Mouse (Mus musculus) ES-Bruce4 (cell line): ENCODE measurements around the gene Tnk1. TPM values are rescaled to one million over a fixed set of nuclear protein-coding genes. Genes with fewer than 3 reads are reported as not detected.

Source experiments
- H3K27ac ChIP-seq: 2 replicates; pipeline ENCODE4 v1.5.1; 2012; ENCODE audit warnings: low read length, inconsistent platforms; ENCODE audit not compliant: insufficient read depth
- H3K27me3 ChIP-seq: 2 replicates; pipeline ENCODE4 v1.6.1; 2012; ENCODE audit warnings: mild to moderate bottlenecking, low read length, inconsistent platforms; ENCODE audit not compliant: control insufficient read depth, poor library complexity, insufficient read depth, severe bottlenecking
- H3K36me3 ChIP-seq: 2 replicates; pipeline ENCODE4 v1.6.1; 2012; ENCODE audit warnings: inconsistent platforms, mild to moderate bottlenecking, low read length, moderate library complexity; ENCODE audit not compliant: control insufficient read depth, poor library complexity, insufficient read depth, severe bottlenecking
- H3K4me1 ChIP-seq: one replicate; pipeline ENCODE4 v1.8.1; 2011; ENCODE audit warnings: low read length; ENCODE audit not compliant: control insufficient read depth, insufficient read depth
- H3K4me3 ChIP-seq: 2 replicates; pipeline ENCODE4 v1.5.1; 2011; ENCODE audit warnings: low read depth, mild to moderate bottlenecking, low read length
- H3K9ac ChIP-seq: 2 replicates; pipeline ENCODE4 v1.6.1; 2012; ENCODE audit warnings: low read depth, mild to moderate bottlenecking, inconsistent platforms; ENCODE audit not compliant: poor library complexity, severe bottlenecking
- H3K9me3 ChIP-seq: replicated peaks from 2 replicates; pipeline ENCODE4 v1.6.1; 2012; ENCODE audit warnings: mild to moderate bottlenecking, low read length, inconsistent platforms; ENCODE audit not compliant: control insufficient read depth, poor library complexity, insufficient read depth, severe bottlenecking
- CTCF ChIP-seq: IDR thresholded peaks from one replicate; pipeline ENCODE4 v1.8.1; 2011; ENCODE audit warnings: low read depth, low read length
- EP300 ChIP-seq: IDR thresholded peaks from 2 replicates; pipeline ENCODE4 v1.6.1; 2011; ENCODE audit warnings: low read depth, low read length; ENCODE audit not compliant: insufficient read depth
- POLR2A ChIP-seq: IDR thresholded peaks from one replicate; pipeline ENCODE4 v1.8.1; 2011; ENCODE audit warnings: low read length; ENCODE audit not compliant: insufficient read depth
- polyA plus RNA-seq: library from polyadenylated mRNA; stranded (reverse); fragments of >200 nt; gene quantifications from 2 replicates; pipeline ENCODE4 v1.2.4, GENCODE M21; 2011; ENCODE audit warnings: low read depth; ENCODE audit not compliant: missing spikeins, insufficient read depth, insufficient read length

The Tnk1 gene
- polyA plus RNA-seq, 1 experiment = 15.6 TPM

- Histone ChIP-seq H3K36me3 (no peaks in the 10 kb centered on the region), H3K27me3 (peaks cover 12% of the 10 kb centered on the region), H3K9me3 (no peaks in the 10 kb centered on the region), H3K27ac (no peak overlapping the region), H3K9ac (peak overlapping the region; percentile 75), H3K4me1 (no peaks in the 10 kb centered on the region), H3K4me3 (peak overlapping the region; percentile 91)
- TF ChIP-seq POLR2A (no peak), EP300 (no peak), CTCF (no peak)
Measured at GRCm38 (mm10) chr11:69802648-69803105, 55.9 kb downstream of the Tnk1 start.

GRCm38 (mm10) chr11:69801379-69801977 is 57.1 kb downstream of the Tnk1 start, which contains the start of gene Fgf11:
TSS of gene Fgf11 (minus strand) at chr11:69801857.
- Histone ChIP-seq H3K9me3 (no peaks in the 10 kb centered on the region), H3K27ac (no peak within 1 kb of the TSS), H3K27me3 (peaks cover 12% of the 10 kb centered on the region), H3K36me3 (no peaks in the 10 kb centered on the region), H3K4me3 (peak within 1 kb of the TSS; percentile 91), H3K4me1 (no peaks in the 10 kb centered on the region), H3K9ac (peak within 1 kb of the TSS; percentile 75)
- TF ChIP-seq CTCF (no peak), POLR2A (no peak), EP300 (no peak)

Other genes with a start within 250 kb of the Tnk1 start
- not detected in 2 replicates for gene Shbg, start 240.8 kb downstream of the Tnk1 start, polyA plus RNA-seq
- 9.1 and 9.6 TPM in 2 replicates for gene Sat2, start 236.7 kb downstream of the Tnk1 start, polyA plus RNA-seq
- 170 and 173 TPM in 2 replicates for gene Fxr2, start 225.7 kb downstream of the Tnk1 start, polyA plus RNA-seq
- 45.2 and 48.1 TPM in 2 replicates for gene Sox15, start 203.4 kb downstream of the Tnk1 start, polyA plus RNA-seq
- gene Mpdu1, start 196.1 kb downstream of the Tnk1 start, polyA plus RNA-seq = 65.7 and 71.0 TPM in 2 replicates
- gene Cd68, start 192.6 kb downstream of the Tnk1 start, polyA plus RNA-seq = 32.9 and 36.2 TPM in 2 replicates
- 1,464 and 1,502 TPM in 2 replicates for gene Eif4a1, start 186.3 kb downstream of the Tnk1 start, polyA plus RNA-seq
- 198 and 221 TPM in 2 replicates for gene Senp3, start 176.6 kb downstream of the Tnk1 start, polyA plus RNA-seq
- 1.3 and 2.9 TPM in 2 replicates for gene Tnfsf13, start 172.9 kb downstream of the Tnk1 start, polyA plus RNA-seq
- 3.4 and 4.1 TPM in 2 replicates for gene Tnfsf12, start 162.9 kb downstream of the Tnk1 start, polyA plus RNA-seq
- gene Tnfsfm13, start 162.6 kb downstream of the Tnk1 start, polyA plus RNA-seq = 1.9 and 3.6 TPM in 2 replicates
- 102 and 103 TPM in 2 replicates for gene Polr2a, start 100.1 kb downstream of the Tnk1 start, polyA plus RNA-seq
- not detected in 2 replicates for gene Slc35g3, start 96.8 kb downstream of the Tnk1 start, polyA plus RNA-seq
- gene Zbtb4, start 92.8 kb downstream of the Tnk1 start, polyA plus RNA-seq = 3.6 and 4.8 TPM in 2 replicates
- gene Chrnb1, start 62.8 kb downstream of the Tnk1 start, polyA plus RNA-seq = 10.1 and 12.1 TPM in 2 replicates
- gene Fgf11, start 56.9 kb downstream of the Tnk1 start, polyA plus RNA-seq = 1.8 and 2.5 TPM in 2 replicates
- gene Tmem102, start 53.1 kb downstream of the Tnk1 start, polyA plus RNA-seq = 10.1 and 11.6 TPM in 2 replicates
- not detected in 2 replicates for gene Gm39566, start 43.4 kb downstream of the Tnk1 start, polyA plus RNA-seq
- not detected in 2 replicates for gene Spem2, start 40.3 kb downstream of the Tnk1 start, polyA plus RNA-seq
- not detected in 2 replicates for gene Spem1, start 36.5 kb downstream of the Tnk1 start, polyA plus RNA-seq
- gene Nlgn2, start 20.9 kb downstream of the Tnk1 start, polyA plus RNA-seq = 19.6 and 25.4 TPM in 2 replicates
- 97.1 and 103 TPM in 2 replicates for gene Tmem256, start 20.2 kb downstream of the Tnk1 start, polyA plus RNA-seq
- 27.2 and 31.2 TPM in 2 replicates for gene Plscr3, start 12.4 kb downstream of the Tnk1 start, polyA plus RNA-seq
- not detected in 2 replicates for gene Tmem95, start 19.3 kb upstream of the Tnk1 start, polyA plus RNA-seq
- 5.2 and 6.3 TPM in 2 replicates for gene Kctd11, start 22.7 kb upstream of the Tnk1 start, polyA plus RNA-seq
- 1.5 and 2.3 TPM in 2 replicates for gene Acap1, start 36.8 kb upstream of the Tnk1 start, polyA plus RNA-seq
- gene 2810408A11Rik, start 42.3 kb upstream of the Tnk1 start, polyA plus RNA-seq = 11.6 and 13.1 TPM in 2 replicates
- 27.9 and 32.4 TPM in 2 replicates for gene Neurl4, start 42.3 kb upstream of the Tnk1 start, polyA plus RNA-seq
- gene Gps2, start 55.2 kb upstream of the Tnk1 start, polyA plus RNA-seq = 23.9 and 24.4 TPM in 2 replicates
- 1,015 and 1,063 TPM in 2 replicates for gene Eif5a, start 63.2 kb upstream of the Tnk1 start, polyA plus RNA-seq
- gene Ybx2, start 77.1 kb upstream of the Tnk1 start, polyA plus RNA-seq = 55.2 and 57.2 TPM in 2 replicates
- gene Slc2a4, start 89.5 kb upstream of the Tnk1 start, polyA plus RNA-seq = 2.7 and 3.2 TPM in 2 replicates
- gene Cldn7, start 106.0 kb upstream of the Tnk1 start, polyA plus RNA-seq = 106 and 144 TPM in 2 replicates
- 61.9 and 63.4 TPM in 2 replicates for gene Ctdnep1, start 122.4 kb upstream of the Tnk1 start, polyA plus RNA-seq
- 77.6 and 80.1 TPM in 2 replicates for gene Elp5, start 123.8 kb upstream of the Tnk1 start, polyA plus RNA-seq
- gene Gabarap, start 132.4 kb upstream of the Tnk1 start, polyA plus RNA-seq = 141 and 144 TPM in 2 replicates
- 75.6 and 83.0 TPM in 2 replicates for gene Phf23, start 137.0 kb upstream of the Tnk1 start, polyA plus RNA-seq
- gene Dvl2, start 141.9 kb upstream of the Tnk1 start, polyA plus RNA-seq = 60.1 and 63.3 TPM in 2 replicates
- gene Acadvl, start 156.7 kb upstream of the Tnk1 start, polyA plus RNA-seq = 17.1 and 19.8 TPM in 2 replicates
- gene Dlg4, start 158.2 kb upstream of the Tnk1 start, polyA plus RNA-seq = 17.1 and 25.7 TPM in 2 replicates
- not detected in 2 replicates for gene Asgr1, start 195.4 kb upstream of the Tnk1 start, polyA plus RNA-seq
- not detected in 2 replicates for gene Asgr2, start 233.9 kb upstream of the Tnk1 start, polyA plus RNA-seq